Mouse (Mus musculus) brain, embryonic 14.5 days (tissue): Measurements from ENCODE around the gene Slc8a3.

Source experiments
- CTCF ChIP-seq: fragments of 200-500 bp; IDR thresholded peaks from 2 replicates; pipeline ENCODE4 v1.5.1; 2012; ENCODE audit warnings: inconsistent platforms, mild to moderate bottlenecking, moderate library complexity, borderline replicate concordance; ENCODE audit not compliant: insufficient read depth, insufficient read length; ENCODE audit errors: extremely low read depth
- POLR2A ChIP-seq: fragments of 200-500 bp; IDR thresholded peaks from 2 replicates; pipeline ENCODE4 v1.6.1; 2012; ENCODE audit warnings: mild to moderate bottlenecking, inconsistent platforms, borderline replicate concordance; ENCODE audit not compliant: poor library complexity, insufficient read depth, insufficient read length, severe bottlenecking; ENCODE audit errors: extremely low read depth

- TF ChIP-seq CTCF: no peak
- TF ChIP-seq POLR2A: no peak
Measured at GRCm38 (mm10) chr12:81274616-81275015, 58.4 kb downstream of the Slc8a3 start.
